Mouse (Mus musculus): ENCODE data around the gene Elane.

GRCm38 (mm10) chr10:79909092-79909922, 23.3 kb downstream of the Elane start:
- TF ChIP-seq EP300 (optimal IDR thresholded peaks at IDR 0.05) (peak; percentile 56), CTCF (IDR thresholded peaks at IDR 0.05; ENCODE audit: low read depth) (no peak)
